Comparison of ENCODE assay signal across 8 mouse cellular contexts in the genomic region with DNA sequence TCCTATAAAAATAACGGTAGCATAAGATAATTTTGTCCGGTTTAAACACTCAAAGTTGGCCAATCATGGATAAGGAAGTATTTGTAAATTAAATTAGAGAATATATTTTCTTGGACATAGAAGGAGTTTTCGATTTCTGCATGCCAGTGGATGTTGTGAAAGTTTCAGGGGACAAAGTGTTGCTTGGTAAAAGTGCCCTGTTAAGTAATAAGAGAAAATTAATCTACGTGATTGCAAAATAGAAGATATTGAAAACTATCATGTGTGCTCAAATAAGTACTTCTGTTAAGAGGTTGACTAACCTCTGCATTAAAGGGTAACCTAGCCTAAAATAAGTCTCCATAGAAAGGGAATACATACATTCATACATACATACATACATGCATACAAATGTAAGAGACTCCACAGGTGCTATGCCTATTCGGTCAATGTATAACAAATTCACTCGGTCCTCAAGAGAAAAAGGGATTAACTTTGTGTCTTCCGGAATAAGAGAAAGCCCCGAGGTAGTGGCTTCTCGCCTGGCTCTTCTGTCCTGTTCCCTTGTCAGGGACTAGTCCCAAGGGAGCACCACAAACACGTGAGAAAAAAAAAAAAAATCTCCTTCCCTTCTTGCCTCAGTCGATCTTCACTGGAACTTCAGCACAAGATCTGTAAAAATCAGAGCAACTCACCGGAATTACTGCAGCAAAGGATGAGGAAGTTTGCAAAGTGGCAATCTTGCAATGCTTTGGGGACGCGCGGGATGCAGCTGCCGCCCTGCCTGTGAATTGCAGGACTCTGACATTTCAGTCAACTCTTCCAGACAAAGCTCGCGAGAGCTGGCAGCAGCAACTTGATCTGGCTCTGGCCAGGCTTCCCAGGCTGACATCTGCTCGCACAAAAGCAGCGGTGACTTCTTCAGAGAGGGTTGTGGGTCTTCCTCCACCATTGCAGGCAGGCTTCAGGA. TPM values are rescaled to one million over a fixed set of nuclear protein-coding genes. Genes with fewer than 3 reads are reported as not detected.
DNase-seq lines count a peak whose midpoint lies in the region; ATAC-seq and TF ChIP-seq lines count a peak whose summit lies in the region.
"Had no signal": no experiment of that assay in that cellular context is flagged by ENCODE, and none has a peak within 500 bp of the region (broad histone marks: within the 10 kb centered on the region; RNA-seq: fewer than 3 reads in every experiment).

No protein-coding gene starts in this region.

- WGBS in embryonic facial prominence, embryonic 15.5 days: 18% methylated on average over 20 of the region's 20 CpGs
- WGBS in heart, embryonic 12.5 days: 18% methylated on average over 20 of the region's 20 CpGs
- 19% methylated on average over 20 of the region's 20 CpGs for WGBS in kidney, embryonic 16.5 days
- WGBS in liver, embryonic 12.5 days (ENCODE audit: insufficient replicate concordance): 16% methylated on average over 20 of the region's 20 CpGs
- WGBS in neural tube, embryonic 14.5 days: 21% methylated on average over 20 of the region's 20 CpGs

- H3K27me3 ChIP-seq in embryonic facial prominence, embryonic 15.5 days: no peaks in the 10 kb centered on the region
- H3K27me3 ChIP-seq in heart, embryonic 12.5 days (replicated peaks): no peaks in the 10 kb centered on the region
- no peaks in the 10 kb centered on the region for H3K27me3 ChIP-seq in kidney, embryonic 16.5 days (ENCODE audit: insufficient read depth, low read length)
- no peaks in the 10 kb centered on the region for H3K27me3 ChIP-seq in liver, embryonic 12.5 days (replicated peaks)
- H3K27me3 ChIP-seq in neural tube, embryonic 14.5 days (ENCODE audit: control insufficient read depth, insufficient read depth, low read length): no peaks in the 10 kb centered on the region

- H3K9ac ChIP-seq in embryonic facial prominence, embryonic 15.5 days: 0 out of 2 replicates have a peak overlapping the region, but pooled peaks have one; percentile 15
- H3K9ac ChIP-seq in heart, embryonic 12.5 days: peak overlapping the region; percentile 67
- H3K9ac ChIP-seq in kidney, embryonic 16.5 days (replicated peaks; ENCODE audit: low read length): peak overlapping the region; percentile 61
- H3K9ac ChIP-seq in liver, embryonic 12.5 days: peak overlapping the region; percentile 22; the same call in 1 of the 2 replicates
- H3K9ac ChIP-seq in neural tube, embryonic 14.5 days (replicated peaks; ENCODE audit: low read depth, low read length): 0 out of 2 replicates have a peak overlapping the region, but pooled peaks have one; percentile 0

- no peak for TF ChIP-seq CTCF in bone marrow macrophage, adult 2 months (IDR thresholded peaks at IDR 0.05; ENCODE audit: low read depth, low read length)

- peak overlapping the region; percentile 1; the same call in 1 of the 2 replicates for H3K4me3 ChIP-seq in bone marrow macrophage, adult 2 months (ENCODE audit: insufficient read depth, low read length)
- H3K4me3 ChIP-seq in embryonic facial prominence, embryonic 15.5 days (replicated peaks): peak overlapping the region; percentile 48
- H3K4me3 ChIP-seq in heart, embryonic 12.5 days: peak overlapping the region; percentile 55
- H3K4me3 ChIP-seq in kidney, embryonic 16.5 days (ENCODE audit: low read length): peak overlapping the region; percentile 55
- H3K4me3 ChIP-seq in liver, embryonic 12.5 days: peak overlapping the region; percentile 44
- peak overlapping the region; percentile 34 for H3K4me3 ChIP-seq in neural tube, embryonic 14.5 days (ENCODE audit: low read depth, low read length)

- H3K36me3 ChIP-seq in embryonic facial prominence, embryonic 15.5 days: no peaks in the 10 kb centered on the region
- no peaks in the 10 kb centered on the region for H3K36me3 ChIP-seq in heart, embryonic 12.5 days
- no peaks in the 10 kb centered on the region for H3K36me3 ChIP-seq in kidney, embryonic 16.5 days (ENCODE audit: insufficient read depth, low read length)
- H3K36me3 ChIP-seq in liver, embryonic 12.5 days: no peaks in the 10 kb centered on the region
- no peaks in the 10 kb centered on the region for H3K36me3 ChIP-seq in neural tube, embryonic 14.5 days (ENCODE audit: control insufficient read depth, insufficient read depth, low read length)

- H3K4me1 ChIP-seq in bone marrow macrophage, adult 2 months (ENCODE audit: control insufficient read depth, insufficient read depth, low read length): no peaks in the 10 kb centered on the region
- no peaks in the 10 kb centered on the region for H3K4me1 ChIP-seq in embryonic facial prominence, embryonic 15.5 days
- H3K4me1 ChIP-seq in heart, embryonic 12.5 days (replicated peaks): no peaks in the 10 kb centered on the region
- no peaks in the 10 kb centered on the region for H3K4me1 ChIP-seq in kidney, embryonic 16.5 days (ENCODE audit: insufficient read depth, low read length)
- H3K4me1 ChIP-seq in liver, embryonic 12.5 days: no peaks in the 10 kb centered on the region
- no peaks in the 10 kb centered on the region for H3K4me1 ChIP-seq in neural tube, embryonic 14.5 days (ENCODE audit: control insufficient read depth, insufficient read depth, low read length)

- H3K4me2 ChIP-seq in embryonic facial prominence, embryonic 15.5 days (replicated peaks): peak overlapping the region; percentile 59
- peak overlapping the region; percentile 61 for H3K4me2 ChIP-seq in heart, embryonic 12.5 days
- H3K4me2 ChIP-seq in kidney, embryonic 16.5 days (replicated peaks; ENCODE audit: low read depth, low read length): peak overlapping the region; percentile 62
- peak overlapping the region; percentile 54 for H3K4me2 ChIP-seq in liver, embryonic 12.5 days
- peak overlapping the region; percentile 61 for H3K4me2 ChIP-seq in neural tube, embryonic 14.5 days (ENCODE audit: low read depth, low read length)

- no peaks in the 10 kb centered on the region for H3K9me3 ChIP-seq in embryonic facial prominence, embryonic 15.5 days (replicated peaks)
- H3K9me3 ChIP-seq in heart, embryonic 12.5 days (replicated peaks): no peaks in the 10 kb centered on the region
- no peaks in the 10 kb centered on the region for H3K9me3 ChIP-seq in kidney, embryonic 16.5 days (ENCODE audit: low read length)
- H3K9me3 ChIP-seq in liver, embryonic 12.5 days (replicated peaks): no peaks in the 10 kb centered on the region
- H3K9me3 ChIP-seq in neural tube, embryonic 14.5 days (ENCODE audit: control insufficient read depth, low read length): no peaks in the 10 kb centered on the region

- TF ChIP-seq POLR2A in bone marrow macrophage, adult 2 months (IDR thresholded peaks at IDR 0.05; ENCODE audit: borderline replicate concordance, low read depth, low read length): no peak

- ATAC-seq in embryonic facial prominence, embryonic 15.5 days (ENCODE audit: insufficient number of reproducible peaks, low FRiP score, low TSS enrichment, low read depth): peak; percentile 87
- peak; percentile 84 for ATAC-seq in heart, embryonic 12.5 days (ENCODE audit: insufficient number of reproducible peaks, low FRiP score)
- peak; percentile 99 for ATAC-seq in kidney, embryonic 16.5 days (ENCODE audit: low FRiP score, low TSS enrichment)
- peak; percentile 65 for ATAC-seq in liver, embryonic 12.5 days
- ATAC-seq in neural tube, embryonic 14.5 days (ENCODE audit: low read depth): peak; percentile 95

- H3K27ac ChIP-seq in bone marrow macrophage, adult 2 months (ENCODE audit: insufficient read depth, low read depth, low read length): no peak overlapping the region
- 0 out of 2 replicates have a peak overlapping the region, but pooled peaks have one; percentile 22 for H3K27ac ChIP-seq in embryonic facial prominence, embryonic 15.5 days (replicated peaks)
- H3K27ac ChIP-seq in heart, embryonic 12.5 days (ENCODE audit: poor library complexity, severe bottlenecking): peak overlapping the region; percentile 58
- no peak overlapping the region for H3K27ac ChIP-seq in kidney, embryonic 16.5 days (ENCODE audit: low read length)
- H3K27ac ChIP-seq in liver, embryonic 12.5 days: no peak overlapping the region
- H3K27ac ChIP-seq in neural tube, embryonic 14.5 days (ENCODE audit: low read depth, low read length): no peak overlapping the region
- H3K27ac ChIP-seq: macrophage had no signal

- peak; percentile 58 to 75 for DNase-seq in urinary bladder, postnatal 4 days (ENCODE audit: low spot score in 2 of 2)

RNA-seq across cellular contexts. Expression of a gene that starts 0.5 kb away (rescaled TPM):
- polyA plus RNA-seq in bone marrow macrophage, adult 2 months (2012; ENCODE audit: insufficient read depth, insufficient read length, missing spikeins): not detected in 2 replicates
- 2.6 and 3.0 TPM in 2 replicates for polyA plus RNA-seq in embryonic facial prominence, embryonic 15.5 days (2015; fragmentation: Nextera tagmentation; extraction: Ambion mirVana)
- polyA plus RNA-seq in heart, embryonic 12.5 days (2016; fragmentation: Nextera tagmentation; extraction: Ambion mirVana): 22.2 and 24.4 TPM in 2 replicates
- 2.1 and 2.5 TPM in 2 replicates for polyA plus RNA-seq in kidney, embryonic 16.5 days (2015; fragmentation: Nextera tagmentation; extraction: Ambion mirVana)
- polyA plus RNA-seq in liver, embryonic 12.5 days (2016; fragmentation: Nextera tagmentation; extraction: Ambion mirVana): 8.9 and 10.1 TPM in 2 replicates
- polyA plus RNA-seq in neural tube, embryonic 14.5 days (2014; fragmentation: Nextera tagmentation; extraction: Ambion mirVana): 2.3 and 5.7 TPM in 2 replicates
- polyA plus RNA-seq: macrophage had no signal

Comparison
In these comparisons a context has a peak if more than half of its experiments do, and no peak if none do; other contexts are left out.
1. H3K27ac ChIP-seq: peak in embryonic facial prominence, embryonic 15.5 days (single experiment) and heart, embryonic 12.5 days (single experiment); none in bone marrow macrophage, adult 2 months (single experiment), kidney, embryonic 16.5 days (single experiment), liver, embryonic 12.5 days (single experiment) and neural tube, embryonic 14.5 days (single experiment).
2. H3K4me3 ChIP-seq: peak in every context shown above with its lines; median percentile 55 in heart, embryonic 12.5 days; 55 in kidney, embryonic 16.5 days; 48 in embryonic facial prominence, embryonic 15.5 days; 44 in liver, embryonic 12.5 days; 34 in neural tube, embryonic 14.5 days; 1 in bone marrow macrophage, adult 2 months.
3. H3K9ac ChIP-seq: peak in every context shown above with its lines; median percentile 67 in heart, embryonic 12.5 days; 61 in kidney, embryonic 16.5 days; 22 in liver, embryonic 12.5 days; 15 in embryonic facial prominence, embryonic 15.5 days; 0 in neural tube, embryonic 14.5 days.
4. Peak in every context shown above with its lines, with median percentiles within 50 percentile points of each other: ATAC-seq and H3K4me2 ChIP-seq.